Mouse (Mus musculus): ENCODE measurements around the gene Acox3.

Gene Acox3

GRCm38 (mm10) chr5:35610381-35610780, 27.5 kb downstream of the Acox3 start:
- DNase-seq (ENCODE audit: low spot score in 2 of 2): no peak

DNA sequence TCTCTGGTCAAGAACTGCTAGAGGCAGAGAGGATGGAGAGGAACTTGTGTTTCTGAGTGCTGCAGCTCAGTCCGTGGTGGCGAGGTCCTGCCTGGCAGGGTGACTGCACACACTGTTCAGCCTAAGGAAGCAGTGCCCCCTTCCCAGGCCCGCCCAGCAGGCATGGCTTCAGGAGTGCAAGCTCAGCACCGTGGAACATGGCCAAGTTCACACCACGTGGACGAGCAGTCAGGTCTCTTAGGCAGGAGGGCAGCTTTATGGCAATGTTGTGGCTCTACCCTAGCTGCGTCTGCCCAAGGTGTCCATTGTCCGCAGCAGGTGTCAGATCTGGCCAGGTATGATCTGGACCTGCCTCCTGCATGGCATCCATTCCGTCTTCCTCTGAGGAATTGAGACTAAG, 28.3 kb downstream of the Acox3 start:
- DNase-seq (ENCODE audit: low spot score in 2 of 2): no peak

DNA sequence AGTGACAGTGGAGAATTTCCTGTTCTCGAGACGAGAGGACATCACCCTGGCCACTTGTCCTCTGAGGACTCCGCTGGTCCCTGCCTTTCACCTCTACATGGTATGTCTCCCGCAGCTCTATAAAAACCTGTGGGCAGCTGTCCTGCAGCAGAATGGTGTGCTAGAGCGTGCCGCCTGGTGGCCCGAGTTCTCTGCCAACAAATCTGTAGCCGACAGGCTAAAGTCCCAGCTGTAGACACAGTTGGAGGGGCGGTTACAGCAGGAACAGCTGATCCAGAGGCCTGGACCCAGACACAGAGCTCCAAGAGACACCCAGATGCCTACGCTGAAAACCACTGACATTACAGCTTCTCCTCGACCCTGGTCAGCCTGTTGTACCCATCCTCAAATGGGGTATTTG, 29.1 kb downstream of the Acox3 start:
- no peak for DNase-seq (ENCODE audit: low spot score in 2 of 2)

DNA sequence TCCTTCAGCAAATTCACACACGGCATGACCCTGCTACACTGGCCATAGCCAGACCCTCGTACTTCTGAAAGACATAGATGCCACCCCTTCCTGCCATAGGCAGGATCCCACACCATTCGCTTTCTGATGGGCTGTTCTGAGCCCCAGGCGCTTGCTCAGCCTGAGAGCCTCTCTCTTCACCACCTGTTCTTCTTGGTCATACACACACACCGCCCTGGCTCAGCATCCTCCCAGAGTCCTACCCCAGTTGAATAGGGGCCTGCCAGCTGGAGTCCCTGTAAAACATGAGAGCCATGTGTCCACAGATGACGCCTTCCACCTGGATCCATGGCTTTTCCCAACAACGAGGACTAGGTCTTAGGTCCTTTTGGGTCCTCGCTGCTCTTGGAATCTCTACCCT, 29.9 kb downstream of the Acox3 start:
- no peak for DNase-seq (ENCODE audit: low spot score in 2 of 2)

DNA sequence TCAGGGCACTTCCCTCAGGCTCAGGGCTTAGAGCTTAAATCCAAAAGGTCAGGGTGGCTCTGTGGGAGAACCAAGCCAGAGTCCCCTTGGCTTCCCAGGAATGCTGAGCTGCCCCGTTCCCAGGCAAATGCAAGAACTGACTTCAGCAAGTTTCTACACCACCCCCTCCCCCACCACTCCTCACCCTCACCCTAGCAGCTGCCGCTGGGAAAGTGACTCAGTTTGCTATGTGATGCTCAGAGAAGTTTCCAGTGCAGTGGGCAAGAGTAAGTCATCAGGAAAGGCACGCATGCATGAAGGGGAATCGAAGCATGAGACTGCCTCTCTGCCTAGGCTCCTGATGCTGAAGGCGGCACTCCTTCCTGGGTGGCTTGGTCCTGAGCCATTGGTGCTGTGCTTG, 34.1 kb downstream of the Acox3 start:
- DNase-seq (ENCODE audit: low spot score in 2 of 2): no peak

GRCm38 (mm10) chr5:35621114-35621513, 38.3 kb downstream of the Acox3 start:
- no peak for DNase-seq (ENCODE audit: low spot score in 2 of 2)

DNA sequence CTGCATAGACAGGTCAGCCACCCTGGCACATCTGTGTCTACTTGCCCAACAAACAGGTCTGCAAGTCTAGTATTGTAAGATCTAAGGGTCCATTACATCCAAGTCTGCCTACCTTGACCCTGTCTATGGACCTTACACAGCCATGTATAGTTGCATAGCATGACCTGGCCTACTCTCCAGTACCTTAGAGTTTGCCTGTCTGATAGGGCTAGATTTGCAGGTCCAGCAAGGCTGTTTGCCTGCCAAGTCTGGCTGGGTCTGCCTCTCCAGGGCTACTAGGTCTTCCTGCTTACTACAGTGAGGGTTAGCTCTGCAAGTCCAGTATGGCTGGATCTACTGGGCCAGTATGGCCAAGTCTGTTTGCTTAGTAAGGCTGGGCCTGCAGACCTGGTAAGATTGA, 41.0 kb downstream of the Acox3 start:
- DNase-seq (ENCODE audit: low spot score in 2 of 2): no peak

- peak; percentile 59 to 87 for DNase-seq (ENCODE audit: low spot score in 2 of 2)
Measured at GRCm38 (mm10) chr5:35624751-35625239, 42.0 kb downstream of the Acox3 start.

DNA sequence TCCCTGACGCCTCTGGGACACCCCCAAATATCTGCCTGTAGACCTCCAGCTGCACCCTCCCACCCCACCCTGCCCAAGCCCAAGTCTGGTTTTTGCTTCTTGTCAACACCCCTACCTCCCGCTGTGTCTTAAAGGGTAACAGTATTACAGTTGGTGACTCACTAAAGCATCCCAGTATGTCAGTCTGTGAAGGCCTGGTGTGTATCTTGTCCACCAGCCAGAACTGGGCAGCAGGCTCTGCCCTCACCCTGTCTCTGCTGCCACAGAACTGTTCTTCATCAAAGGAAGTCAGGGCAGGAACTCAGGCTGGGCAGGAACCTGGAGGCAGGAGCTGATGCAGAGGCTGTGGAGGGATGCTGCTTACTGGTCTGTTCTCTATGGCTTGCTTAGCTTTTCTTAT, 43.6 kb downstream of the Acox3 start:
- no peak for DNase-seq (ENCODE audit: low spot score in 2 of 2)

- DNase-seq (ENCODE audit: low spot score in 2 of 2): no peak
Measured at GRCm38 (mm10) chr5:35627307-35627840, 44.5 kb downstream of the Acox3 start.

DNA sequence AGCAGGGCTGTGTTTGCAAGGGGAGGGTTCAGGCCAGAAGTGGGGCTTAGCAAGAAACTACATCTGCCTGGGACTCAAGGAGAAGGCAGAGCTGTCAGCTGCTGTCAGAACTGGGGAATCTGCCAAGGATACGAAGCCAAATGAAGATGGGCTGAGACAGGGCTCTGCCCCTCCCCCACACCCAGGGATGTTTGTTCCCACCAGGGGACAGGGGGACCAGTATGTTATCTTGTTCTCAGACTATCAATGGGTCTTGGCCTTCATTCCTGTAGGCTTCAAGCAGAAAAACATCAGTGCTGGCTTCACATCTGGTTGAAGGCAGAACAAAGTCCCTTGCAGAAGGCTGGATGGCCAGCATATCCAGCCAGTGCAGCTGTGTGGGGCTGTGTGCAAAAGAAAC, 45.8 kb downstream of the Acox3 start:
- peak in 1 of 2 experiments; percentile 60 for DNase-seq (ENCODE audit: low spot score in 2 of 2)

GRCm38 (mm10) chr5:35629333-35629732, 46.5 kb downstream of the Acox3 start:
- DNase-seq (ENCODE audit: low spot score in 2 of 2): no peak

DNA sequence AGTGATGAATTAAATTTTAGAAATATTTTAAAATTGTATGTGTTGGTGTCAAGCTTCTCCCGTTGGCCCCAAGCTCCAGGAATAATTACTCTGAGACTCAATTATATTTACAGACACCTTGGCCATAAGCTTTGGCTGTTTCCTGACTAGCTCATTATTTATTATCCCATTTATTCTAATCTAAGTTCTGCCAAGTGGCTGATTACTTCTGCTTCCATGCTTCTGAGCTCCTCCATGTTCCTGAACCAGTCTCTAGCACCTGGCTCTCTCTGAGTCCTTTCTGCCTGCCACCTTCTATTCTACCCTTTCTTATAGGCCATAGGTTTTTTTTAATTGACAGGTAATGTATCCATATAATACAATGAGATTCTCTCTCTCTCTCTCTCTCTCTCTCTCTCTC, 47.9 kb downstream of the Acox3 start:
- DNase-seq (ENCODE audit: low spot score in 2 of 2): no peak

GRCm38 (mm10) chr5:35631224-35631623, 48.4 kb downstream of the Acox3 start:
- no peak for DNase-seq (ENCODE audit: low spot score in 2 of 2)

DNA sequence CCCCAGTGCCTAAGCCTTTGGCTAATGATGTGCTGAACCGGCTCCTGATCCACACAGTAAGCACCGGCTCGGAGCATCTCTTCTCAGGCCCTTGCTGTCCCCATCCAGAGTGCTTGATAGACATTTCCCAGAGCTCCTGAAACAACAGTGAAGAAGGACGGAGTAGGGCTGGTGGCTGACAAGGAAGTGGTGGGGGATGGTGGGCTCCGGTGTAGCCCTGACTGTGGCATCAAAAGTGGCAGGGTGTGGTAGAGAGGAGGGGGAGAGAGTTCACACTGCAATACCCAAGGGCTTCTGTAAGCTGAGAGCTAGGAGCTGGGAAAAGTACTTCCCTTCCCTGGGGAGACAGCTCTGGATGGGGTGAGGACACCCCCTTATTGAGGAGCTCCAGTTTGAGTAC, 48.9 kb downstream of the Acox3 start:
- DNase-seq (ENCODE audit: low spot score in 2 of 2): no peak

DNA sequence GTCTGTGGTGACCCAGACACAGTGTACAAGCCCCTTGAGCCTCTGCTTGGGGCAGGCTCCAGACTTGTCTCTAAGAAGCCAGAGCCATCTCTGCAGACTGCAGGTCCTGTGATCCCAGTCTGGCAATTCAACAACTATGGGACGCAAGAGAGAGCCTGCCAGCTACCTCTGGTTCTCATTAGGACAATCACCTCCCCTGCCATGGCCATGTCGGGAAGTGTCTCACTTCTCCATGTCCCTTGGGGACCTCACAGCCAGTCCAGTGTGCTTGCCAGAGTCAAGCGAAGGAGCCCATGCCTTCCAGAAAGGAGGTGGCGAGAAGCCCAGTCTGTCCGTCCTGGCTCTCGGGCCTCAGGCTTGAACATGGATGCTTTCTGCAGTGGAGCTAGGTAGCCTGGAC, 50.0 kb downstream of the Acox3 start:
- no peak for DNase-seq (ENCODE audit: low spot score in 2 of 2)

DNA sequence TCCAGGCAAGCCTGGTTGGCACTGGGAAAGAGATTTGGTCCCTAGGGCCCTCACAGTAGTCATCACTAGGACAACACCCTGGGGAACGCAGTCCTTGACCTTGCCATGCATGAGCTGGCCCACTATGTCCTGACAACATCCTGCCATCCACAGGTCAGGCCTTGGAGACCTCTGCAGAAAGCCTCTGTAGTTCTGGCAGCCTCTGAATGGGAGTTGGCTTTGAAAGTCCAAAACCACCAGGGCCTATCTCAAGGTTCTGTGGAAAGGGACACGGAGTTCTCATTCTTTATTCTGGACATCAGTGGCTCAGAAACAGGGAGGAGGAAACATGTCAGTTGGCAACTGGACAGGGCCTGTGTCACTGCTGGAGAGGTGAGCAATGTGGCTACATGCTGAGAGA, 53.2 kb downstream of the Acox3 start:
- DNase-seq (ENCODE audit: low spot score in 2 of 2): peak in 1 of 2 experiments; percentile 52

DNA sequence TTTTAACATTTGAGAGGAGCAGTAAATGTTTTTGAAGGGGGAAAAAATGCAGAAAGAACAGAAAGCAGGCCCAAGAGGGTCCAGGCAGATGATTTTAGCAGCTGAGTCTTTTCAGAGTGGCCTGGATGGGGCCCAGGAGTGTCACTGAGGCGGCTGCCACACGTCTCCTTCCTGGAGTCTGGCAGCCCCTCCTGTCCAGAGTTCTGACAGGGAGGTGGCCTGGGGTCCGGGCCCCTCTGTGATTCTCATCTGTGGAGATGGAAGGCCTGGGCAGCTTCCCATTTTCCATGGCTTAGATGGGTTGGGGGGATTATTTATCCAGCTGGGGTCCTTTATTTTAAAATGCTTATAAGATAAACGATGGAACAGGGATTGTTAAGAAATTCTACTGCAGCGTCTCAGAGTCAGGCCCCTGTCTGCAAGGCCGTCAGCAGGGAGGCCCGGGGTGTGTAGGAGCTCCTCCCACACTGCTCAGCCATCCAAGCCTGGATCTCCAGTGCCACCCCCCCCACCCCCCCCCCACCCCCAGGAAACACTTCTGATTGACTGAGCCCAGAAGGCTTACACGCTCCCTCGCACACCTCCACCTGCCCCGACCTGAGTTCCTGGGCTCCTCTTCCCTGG, 59.2 kb downstream of the Acox3 start:
- peak in 1 of 2 experiments; percentile 44 for DNase-seq (ENCODE audit: low spot score in 2 of 2)

DNA sequence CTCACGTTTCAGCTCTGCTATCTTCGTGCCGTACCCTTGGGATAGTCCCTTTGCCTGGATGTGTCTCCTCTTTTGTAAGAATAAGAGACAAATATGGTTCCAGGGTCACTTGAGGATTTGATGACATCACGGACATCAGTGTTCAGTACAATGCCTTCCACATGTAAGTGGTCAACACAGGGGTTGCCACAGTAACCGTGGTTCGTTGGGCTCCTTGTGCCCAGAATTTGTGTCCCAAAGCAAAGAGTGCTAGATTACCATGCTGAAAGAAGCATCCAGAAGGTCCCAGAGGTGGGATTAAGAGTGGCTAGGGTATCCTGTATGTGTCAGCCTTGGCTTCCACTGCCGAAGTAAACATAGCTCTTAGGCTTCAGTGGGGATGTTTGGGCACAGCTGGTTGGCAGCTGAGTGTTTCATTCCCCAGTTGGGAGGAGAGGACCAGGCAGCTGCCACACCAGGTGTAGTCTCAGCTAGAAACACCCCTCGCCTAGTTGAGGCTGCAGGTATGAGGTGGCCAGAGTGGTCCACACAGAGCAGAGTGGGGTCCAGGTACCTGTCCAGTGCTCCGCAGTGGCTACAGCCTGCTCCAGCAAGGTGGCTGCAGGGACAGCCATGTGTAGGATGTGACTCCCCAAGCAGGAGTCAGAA, 60.7 kb downstream of the Acox3 start:
- no peak for DNase-seq (ENCODE audit: low spot score in 2 of 2)

DNA sequence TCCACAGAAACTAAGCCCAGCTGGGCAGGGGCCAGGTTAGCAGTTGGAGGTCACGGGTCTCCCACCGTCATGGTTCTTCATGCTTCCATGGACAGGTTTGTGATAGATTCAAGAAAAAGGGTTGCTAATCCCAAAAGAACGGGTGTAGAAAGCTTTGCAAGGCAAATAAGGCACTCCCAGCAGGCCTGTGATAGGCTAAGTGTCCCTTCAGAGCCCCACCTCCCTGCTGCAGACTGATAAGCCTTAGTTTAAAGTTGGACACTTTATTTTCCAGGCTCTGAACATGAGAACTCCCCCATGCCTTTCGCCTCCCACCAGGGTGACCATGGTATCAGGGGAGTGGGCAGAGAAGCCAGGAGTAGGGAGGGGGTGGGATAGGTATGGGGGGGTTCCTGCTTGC, 61.2 kb downstream of the Acox3 start:
- DNase-seq (ENCODE audit: low spot score in 2 of 2): no peak

DNA sequence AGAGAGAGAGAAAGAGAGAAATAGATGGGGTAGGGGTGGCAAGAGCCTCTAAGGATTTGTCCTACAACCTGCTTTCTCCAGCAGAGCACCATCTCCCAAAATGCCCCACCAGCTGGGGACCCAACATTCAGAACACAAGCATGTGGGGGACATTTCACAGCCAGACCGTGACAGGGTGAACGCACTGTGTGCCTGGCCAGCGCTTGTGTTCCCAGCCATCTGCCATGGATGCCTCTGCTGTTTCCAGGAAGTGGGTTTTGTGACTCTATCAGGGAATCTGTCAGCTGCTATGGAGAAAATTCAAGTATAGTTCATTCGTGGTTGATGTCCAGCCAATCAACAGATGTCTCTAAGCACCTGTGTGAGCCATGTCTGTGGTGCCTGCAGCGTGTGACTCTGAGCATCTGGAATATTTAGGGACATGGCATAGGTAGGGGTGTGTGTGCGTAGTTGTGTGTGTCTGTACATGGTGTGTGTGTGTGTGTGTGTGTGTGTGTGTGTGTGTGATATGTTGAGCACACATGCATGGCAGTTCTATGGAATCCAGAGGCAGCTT, 63.2 kb downstream of the Acox3 start:
- DNase-seq (ENCODE audit: low spot score in 2 of 2): no peak

DNA sequence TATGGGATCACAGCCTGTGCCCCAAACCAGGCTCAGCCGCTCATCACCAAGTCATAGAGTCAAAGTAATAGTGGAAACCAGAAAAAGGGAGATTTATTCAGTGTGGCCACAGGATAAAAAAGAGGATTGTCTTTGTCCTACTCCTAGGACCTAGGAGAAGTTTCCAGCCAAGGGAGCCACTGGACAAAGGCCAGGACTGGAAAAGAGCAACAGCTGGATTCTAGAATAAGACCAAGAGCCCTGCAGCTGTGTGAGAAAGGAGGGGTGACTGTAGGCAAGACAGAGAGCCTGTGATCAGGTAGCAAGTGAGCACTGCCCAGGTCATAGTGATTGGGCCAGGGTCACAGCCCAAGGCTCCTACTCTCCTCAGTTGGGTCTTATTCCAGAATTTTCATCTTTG, 64.1 kb downstream of the Acox3 start:
- DNase-seq (ENCODE audit: low spot score in 2 of 2): peak in 1 of 2 experiments; percentile 60

- peak in 1 of 2 experiments; percentile 79 for DNase-seq (ENCODE audit: low spot score in 2 of 2)
Measured at GRCm38 (mm10) chr5:35647562-35647961, 64.7 kb downstream of the Acox3 start.
